Mouse (Mus musculus): ENCODE results near the gene Map3k7cl. TPM values are rescaled to one million over a fixed set of nuclear protein-coding genes. Genes with fewer than 3 reads are reported as not detected.

The Map3k7cl gene
- 0.11 TPM in 1 of 2 replicates, not detected in the other for polyA plus RNA-seq (2014; fragmentation: Nextera tagmentation; extraction: Ambion mirVana)

GRCm38 (mm10) chr16:87552907-87553691 is at the start of gene Map3k7cl:
Gene Map3k7cl (plus strand): TSS chr16:87553330.
- H3K9me3 ChIP-seq (ENCODE audit: control insufficient read depth, low read length): no peaks in the 10 kb centered on the region
- H3K36me3 ChIP-seq (ENCODE audit: control insufficient read depth, insufficient read depth, low read length): no peaks in the 10 kb centered on the region
- WGBS: 85% methylated on average over 24 of the region's 24 CpGs
- no peaks in the 10 kb centered on the region for H3K4me1 ChIP-seq (replicated peaks; ENCODE audit: control insufficient read depth, insufficient read depth, low read length)
- no peak within 1 kb of the TSS for H3K4me2 ChIP-seq (replicated peaks; ENCODE audit: low read depth, low read length)
- DNase-seq (ENCODE audit: low spot score): no peak
- no peaks in the 10 kb centered on the region for H3K27me3 ChIP-seq (ENCODE audit: control insufficient read depth, insufficient read depth, low read length)
- no peak for ATAC-seq (ENCODE audit: low FRiP score)
- H3K9ac ChIP-seq (ENCODE audit: low read depth, low read length): no peak within 1 kb of the TSS
- no peak within 1 kb of the TSS for H3K4me3 ChIP-seq (ENCODE audit: low read depth, low read length)
- no peak within 1 kb of the TSS for H3K27ac ChIP-seq (ENCODE audit: low read depth, low read length)

- Histone ChIP-seq H3K36me3 (ENCODE audit: control insufficient read depth, insufficient read depth, low read length) (no peaks in the 10 kb centered on the region), H3K9ac (ENCODE audit: low read depth, low read length) (no peak overlapping the region), H3K27ac (ENCODE audit: low read depth, low read length) (no peak overlapping the region), H3K9me3 (ENCODE audit: control insufficient read depth, low read length) (no peaks in the 10 kb centered on the region), H3K4me1 (replicated peaks; ENCODE audit: control insufficient read depth, insufficient read depth, low read length) (no peaks in the 10 kb centered on the region), H3K4me2 (replicated peaks; ENCODE audit: low read depth, low read length) (no peak overlapping the region), H3K4me3 (ENCODE audit: low read depth, low read length) (no peak overlapping the region), H3K27me3 (ENCODE audit: control insufficient read depth, insufficient read depth, low read length) (no peaks in the 10 kb centered on the region)
- ATAC-seq (ENCODE audit: low FRiP score) (no peak), DNase-seq (ENCODE audit: low spot score) (no peak)
- WGBS: 74% methylated on average over 5 of the region's 5 CpGs
These were observed 41.4 kb upstream of the Map3k7cl start for GRCm38 (mm10) chr16:87511706-87512105.

DNA sequence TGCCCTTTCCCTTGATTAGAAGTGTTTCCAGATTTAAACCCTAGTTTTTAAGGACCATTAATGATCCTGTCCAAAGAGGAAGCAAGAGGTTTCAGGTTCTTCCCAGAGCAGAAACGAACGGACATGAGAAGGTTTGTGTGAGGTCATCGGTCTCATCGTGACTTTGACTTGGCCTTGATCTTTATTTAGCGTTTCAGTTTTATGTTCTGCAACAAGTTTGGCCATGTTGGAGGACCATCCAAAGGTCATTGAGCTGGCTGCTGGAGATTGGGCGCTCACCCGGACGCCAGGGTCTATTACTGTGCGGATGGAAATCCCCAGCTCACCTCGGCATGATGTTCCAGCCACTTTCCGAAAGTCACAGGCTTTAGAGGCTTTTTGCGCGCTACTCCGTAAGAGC is 40.8 kb upstream of the Map3k7cl start:
- Histone ChIP-seq H3K4me2 (replicated peaks; ENCODE audit: low read depth, low read length) (no peak overlapping the region), H3K36me3 (ENCODE audit: control insufficient read depth, insufficient read depth, low read length) (no peaks in the 10 kb centered on the region), H3K27me3 (ENCODE audit: control insufficient read depth, insufficient read depth, low read length) (no peaks in the 10 kb centered on the region), H3K4me3 (ENCODE audit: low read depth, low read length) (no peak overlapping the region), H3K4me1 (replicated peaks; ENCODE audit: control insufficient read depth, insufficient read depth, low read length) (no peaks in the 10 kb centered on the region), H3K27ac (ENCODE audit: low read depth, low read length) (no peak overlapping the region), H3K9me3 (ENCODE audit: control insufficient read depth, low read length) (no peaks in the 10 kb centered on the region), H3K9ac (ENCODE audit: low read depth, low read length) (no peak overlapping the region)
- DNase-seq (ENCODE audit: low spot score): no peak
- no peak for ATAC-seq (ENCODE audit: low FRiP score)
- WGBS: 95% methylated on average over 14 of the region's 14 CpGs

DNA sequence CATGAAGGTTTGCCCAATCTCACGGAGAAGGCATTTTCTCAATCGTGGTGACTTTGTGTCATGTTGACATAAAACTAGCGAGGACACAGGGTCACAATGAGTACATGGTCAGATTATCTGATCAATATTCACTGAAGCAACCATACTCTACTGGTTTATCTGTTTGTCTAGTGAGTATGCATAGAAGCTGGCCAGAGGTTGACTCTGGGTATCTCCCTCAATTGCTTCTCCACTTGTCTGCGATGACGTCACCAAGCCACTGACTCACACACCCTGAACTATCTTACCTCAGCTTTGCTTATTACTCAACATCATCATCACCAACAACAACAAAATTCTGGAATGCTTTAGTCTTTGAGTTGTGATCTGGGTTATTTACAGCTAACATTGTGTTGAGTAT is 28.9 kb upstream of the Map3k7cl start:
- no peak for ATAC-seq (ENCODE audit: low FRiP score)
- Histone ChIP-seq H3K9me3 (ENCODE audit: control insufficient read depth, low read length) (no peaks in the 10 kb centered on the region), H3K36me3 (ENCODE audit: control insufficient read depth, insufficient read depth, low read length) (no peaks in the 10 kb centered on the region), H3K4me2 (replicated peaks; ENCODE audit: low read depth, low read length) (no peak overlapping the region), H3K27me3 (ENCODE audit: control insufficient read depth, insufficient read depth, low read length) (no peaks in the 10 kb centered on the region), H3K9ac (ENCODE audit: low read depth, low read length) (no peak overlapping the region), H3K27ac (ENCODE audit: low read depth, low read length) (no peak overlapping the region), H3K4me1 (replicated peaks; ENCODE audit: control insufficient read depth, insufficient read depth, low read length) (no peaks in the 10 kb centered on the region), H3K4me3 (ENCODE audit: low read depth, low read length) (no peak overlapping the region)
- WGBS: 89% methylated on average over 5 of the region's 5 CpGs
- no peak for DNase-seq (ENCODE audit: low spot score)

- Histone ChIP-seq H3K27me3 (ENCODE audit: control insufficient read depth, insufficient read depth, low read length) (no peaks in the 10 kb centered on the region), H3K9ac (ENCODE audit: low read depth, low read length) (no peak overlapping the region), H3K4me3 (ENCODE audit: low read depth, low read length) (no peak overlapping the region), H3K4me1 (replicated peaks; ENCODE audit: control insufficient read depth, insufficient read depth, low read length) (no peaks in the 10 kb centered on the region), H3K27ac (ENCODE audit: low read depth, low read length) (no peak overlapping the region), H3K4me2 (replicated peaks; ENCODE audit: low read depth, low read length) (no peak overlapping the region), H3K9me3 (ENCODE audit: control insufficient read depth, low read length) (no peaks in the 10 kb centered on the region), H3K36me3 (ENCODE audit: control insufficient read depth, insufficient read depth, low read length) (no peaks in the 10 kb centered on the region)
- DNase-seq (ENCODE audit: low spot score): no peak
- ATAC-seq (ENCODE audit: low FRiP score): no peak
- 56% methylated on average over 8 of the region's 8 CpGs for WGBS
These were observed 25.4 kb upstream of the Map3k7cl start for GRCm38 (mm10) chr16:87527553-87528249.

DNA sequence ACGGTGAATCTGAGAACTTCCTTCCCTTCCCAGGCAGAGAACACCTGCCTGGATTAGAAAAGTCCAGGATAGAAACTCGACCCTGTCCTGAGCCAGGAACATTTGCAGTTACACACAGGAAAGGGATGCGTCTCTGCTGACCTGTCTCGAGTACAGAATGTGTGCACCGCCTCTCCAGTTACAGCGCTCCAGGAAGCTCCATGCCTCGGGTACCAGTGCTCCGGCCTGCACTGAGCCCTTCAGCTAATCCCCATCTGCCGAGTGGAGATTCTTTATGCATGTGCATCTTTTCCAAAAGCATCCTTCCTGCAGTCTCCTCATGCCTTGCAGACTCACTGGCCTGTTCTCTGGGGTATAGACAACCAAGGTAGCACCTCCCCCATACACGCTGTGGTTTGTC is 24.4 kb upstream of the Map3k7cl start:
- no peak overlapping the region for H3K4me2 ChIP-seq (replicated peaks; ENCODE audit: low read depth, low read length)
- H3K27me3 ChIP-seq (ENCODE audit: control insufficient read depth, insufficient read depth, low read length): no peaks in the 10 kb centered on the region
- no peak for ATAC-seq (ENCODE audit: low FRiP score)
- H3K9me3 ChIP-seq (ENCODE audit: control insufficient read depth, low read length): no peaks in the 10 kb centered on the region
- WGBS: 69% methylated on average over 10 of the region's 10 CpGs
- no peak overlapping the region for H3K9ac ChIP-seq (ENCODE audit: low read depth, low read length)
- no peak overlapping the region for H3K27ac ChIP-seq (ENCODE audit: low read depth, low read length)
- no peaks in the 10 kb centered on the region for H3K36me3 ChIP-seq (ENCODE audit: control insufficient read depth, insufficient read depth, low read length)
- H3K4me1 ChIP-seq (replicated peaks; ENCODE audit: control insufficient read depth, insufficient read depth, low read length): no peaks in the 10 kb centered on the region
- no peak overlapping the region for H3K4me3 ChIP-seq (ENCODE audit: low read depth, low read length)
- no peak for DNase-seq (ENCODE audit: low spot score)

DNA sequence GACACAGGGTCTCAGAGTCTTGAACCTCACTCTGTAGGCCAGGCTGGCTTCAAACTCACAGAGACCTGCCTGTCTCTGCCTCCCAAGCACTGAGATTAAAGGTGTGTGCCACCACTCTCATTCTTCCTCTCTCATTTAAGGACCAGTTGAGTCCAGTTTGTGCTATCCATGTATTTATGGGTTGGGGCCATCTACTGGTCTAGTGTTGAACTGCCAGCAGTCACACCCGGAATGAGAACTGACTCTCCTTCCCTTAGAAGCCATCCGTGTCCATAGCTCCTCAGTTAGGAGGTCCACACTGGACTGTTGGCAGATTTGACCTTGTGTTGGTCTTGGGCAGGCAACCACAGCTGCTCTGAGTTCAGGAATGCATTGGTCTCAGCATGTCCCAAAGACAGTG is 4.8 kb upstream of the Map3k7cl start:
- H3K27ac ChIP-seq (ENCODE audit: low read depth, low read length): no peak overlapping the region
- no peaks in the 10 kb centered on the region for H3K9me3 ChIP-seq (ENCODE audit: control insufficient read depth, low read length)
- no peak overlapping the region for H3K4me2 ChIP-seq (replicated peaks; ENCODE audit: low read depth, low read length)
- H3K4me1 ChIP-seq (replicated peaks; ENCODE audit: control insufficient read depth, insufficient read depth, low read length): no peaks in the 10 kb centered on the region
- 52% methylated on average over 2 of the region's 2 CpGs for WGBS
- no peak overlapping the region for H3K9ac ChIP-seq (ENCODE audit: low read depth, low read length)
- DNase-seq (ENCODE audit: low spot score): no peak
- H3K36me3 ChIP-seq (ENCODE audit: control insufficient read depth, insufficient read depth, low read length): no peaks in the 10 kb centered on the region
- no peak overlapping the region for H3K4me3 ChIP-seq (ENCODE audit: low read depth, low read length)
- ATAC-seq (ENCODE audit: low FRiP score): no peak
- H3K27me3 ChIP-seq (ENCODE audit: control insufficient read depth, insufficient read depth, low read length): no peaks in the 10 kb centered on the region

- DNase-seq (ENCODE audit: low spot score): no peak
- no peak overlapping the region for H3K4me2 ChIP-seq (replicated peaks; ENCODE audit: low read depth, low read length)
- no peaks in the 10 kb centered on the region for H3K9me3 ChIP-seq (ENCODE audit: control insufficient read depth, low read length)
- H3K9ac ChIP-seq (ENCODE audit: low read depth, low read length): no peak overlapping the region
- no peak for ATAC-seq (ENCODE audit: low FRiP score)
- 80% methylated on average over 8 of the region's 8 CpGs for WGBS
- no peak overlapping the region for H3K27ac ChIP-seq (ENCODE audit: low read depth, low read length)
- H3K4me3 ChIP-seq (ENCODE audit: low read depth, low read length): no peak overlapping the region
- no peaks in the 10 kb centered on the region for H3K4me1 ChIP-seq (replicated peaks; ENCODE audit: control insufficient read depth, insufficient read depth, low read length)
- H3K36me3 ChIP-seq (ENCODE audit: control insufficient read depth, insufficient read depth, low read length): no peaks in the 10 kb centered on the region
- H3K27me3 ChIP-seq (ENCODE audit: control insufficient read depth, insufficient read depth, low read length): no peaks in the 10 kb centered on the region
These were observed 3.2 kb downstream of the Map3k7cl start for GRCm38 (mm10) chr16:87556320-87556719.

DNA sequence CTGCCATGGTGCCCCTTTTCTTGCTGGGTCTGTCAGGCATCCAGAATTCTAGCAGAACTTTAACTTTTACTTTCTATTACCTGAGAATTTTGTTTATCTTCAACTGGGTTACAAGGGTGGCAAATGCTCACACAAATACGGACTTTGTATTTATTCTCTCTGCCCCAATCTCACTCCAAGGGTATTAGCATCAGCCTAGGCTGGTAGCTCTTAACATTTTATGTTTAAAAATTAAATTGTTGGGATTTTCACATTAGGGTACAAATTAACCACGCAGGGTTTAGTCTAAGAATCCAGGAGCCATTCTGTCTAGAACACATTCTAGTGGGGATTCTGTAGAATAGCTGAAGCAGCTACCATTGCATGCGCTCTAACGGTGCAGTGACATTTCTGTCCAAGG is 8.4 kb downstream of the Map3k7cl start:
- Histone ChIP-seq H3K27me3 (ENCODE audit: control insufficient read depth, insufficient read depth, low read length) (no peaks in the 10 kb centered on the region), H3K4me2 (replicated peaks; ENCODE audit: low read depth, low read length) (no peak overlapping the region), H3K27ac (ENCODE audit: low read depth, low read length) (no peak overlapping the region), H3K9me3 (ENCODE audit: control insufficient read depth, low read length) (no peaks in the 10 kb centered on the region), H3K36me3 (ENCODE audit: control insufficient read depth, insufficient read depth, low read length) (no peaks in the 10 kb centered on the region), H3K9ac (ENCODE audit: low read depth, low read length) (no peak overlapping the region), H3K4me3 (ENCODE audit: low read depth, low read length) (no peak overlapping the region), H3K4me1 (replicated peaks; ENCODE audit: control insufficient read depth, insufficient read depth, low read length) (no peaks in the 10 kb centered on the region)
- DNase-seq (ENCODE audit: low spot score) (no peak), ATAC-seq (ENCODE audit: low FRiP score) (no peak)
- 88% methylated on average over 4 of the region's 4 CpGs for WGBS
